Mouse (Mus musculus) kidney, adult 2 months (tissue): ENCODE results near the gene Sohlh1.

Source experiments
- CTCF ChIP-seq: fragments of 200-500 bp; conservative IDR thresholded peaks from 2 replicates; pipeline ENCODE4 v1.5.1; 2011; ENCODE audit warnings: low read depth, mild to moderate bottlenecking, control low read depth, low read length, moderate library complexity, mixed read lengths; ENCODE audit not compliant: insufficient read depth, insufficient read length
- POLR2A ChIP-seq: fragments of 200-500 bp; IDR thresholded peaks from one replicate; pipeline ENCODE4 v1.6.1; 2011; ENCODE audit warnings: low read depth, low read length, control low read depth

GRCm38 (mm10) chr2:25842161-25842560, 4.9 kb downstream of the Sohlh1 start:
- no peak for TF ChIP-seq CTCF
- no peak for TF ChIP-seq POLR2A
